Mouse (Mus musculus): ENCODE results near the gene Add1. TPM values are rescaled to one million over a fixed set of nuclear protein-coding genes. Genes with fewer than 3 reads are reported as not detected.

Gene Add1
- polyA plus RNA-seq (2012; rRNA removed), result 68.9 and 77.1 TPM in 2 replicates

GRCm38 (mm10) chr5:34573268-34574221 lies at the start of gene Add1:
Gene Add1 (plus strand): TSS chr5:34573664.

GRCm38 (mm10) chr5:34525663-34526476 lies 47.6 kb upstream of the Add1 start, which contains the start of gene Sh3bp2:
Gene Sh3bp2 (plus strand): TSS chr5:34525838.

GRCm38 (mm10) chr5:34636481-34637287 lies 63.2 kb downstream of the Add1 start, which contains the start of gene Mfsd10:
Gene Mfsd10 (minus strand): TSS chr5:34637212.

GRCm38 (mm10) chr5:34659686-34660590 lies 86.5 kb downstream of the Add1 start, which contains the start of the genes Nop14 and Grk4:
Gene Nop14 (minus strand): TSS chr5:34660148.
Gene Grk4 (plus strand): TSS chr5:34660379.

Other genes with a start within 250 kb of the Add1 start
- gene Rnf4, start 237.4 kb upstream of the Add1 start, polyA plus RNA-seq (2012; rRNA removed), result 15.8 and 18.4 TPM in 2 replicates
- gene Fam193a, start 203.7 kb upstream of the Add1 start, polyA plus RNA-seq (2012; rRNA removed), result 6.6 and 10.2 TPM in 2 replicates
- 19.3 and 21.5 TPM in 2 replicates for gene Tnip2, start 59.7 kb upstream of the Add1 start, polyA plus RNA-seq (2012; rRNA removed)
- 2.6 and 3.1 TPM in 2 replicates for gene Sh3bp2, start 47.8 kb upstream of the Add1 start, polyA plus RNA-seq (2012; rRNA removed)
- gene Mfsd10, start 63.5 kb downstream of the Add1 start, polyA plus RNA-seq (2012; rRNA removed), result 76.0 and 90.2 TPM in 2 replicates
- gene Nop14, start 86.5 kb downstream of the Add1 start, polyA plus RNA-seq (2012; rRNA removed), result 4.3 and 4.9 TPM in 2 replicates
- 0.47 and 0.50 TPM in 2 replicates for gene Grk4, start 86.7 kb downstream of the Add1 start, polyA plus RNA-seq (2012; rRNA removed)
- gene Htt, start 188.1 kb downstream of the Add1 start, polyA plus RNA-seq (2012; rRNA removed), result 3.3 and 4.4 TPM in 2 replicates

Measured in stomach, adult 2 months (tissue).